Mouse (Mus musculus) induced T-regulatory cell, adult 2 months (primary cell): Measurements from ENCODE around the gene Prdm1.
A peak's percentile ranks its signal among the peaks of the same experiment; 100 is the strongest.

Experiments used
- DNase-seq: peaks from one replicate; pipeline ENCODE4 v3.0.0-alpha.2; 2012; ENCODE audit warnings: low read depth

Prdm1 gene

GRCm38 (mm10) chr10:44528291-44529082 lies at the start of gene Prdm1:
Prdm1 (minus strand) TSS chr10:44528501.
- peak; percentile 57 for DNase-seq

GRCm38 (mm10) chr10:44565971-44566370 lies 37.7 kb upstream of the Prdm1 start:
- no peak for DNase-seq

GRCm38 (mm10) chr10:44565109-44565508 lies 36.8 kb upstream of the Prdm1 start:
- DNase-seq = no peak

GRCm38 (mm10) chr10:44556845-44557244 lies 28.5 kb upstream of the Prdm1 start:
- no peak for DNase-seq

GRCm38 (mm10) chr10:44555317-44555716 lies 27.0 kb upstream of the Prdm1 start:
- DNase-seq = no peak

GRCm38 (mm10) chr10:44553648-44554047 lies 25.3 kb upstream of the Prdm1 start:
- no peak for DNase-seq

GRCm38 (mm10) chr10:44539033-44539578 lies 10.8 kb upstream of the Prdm1 start:
- peak; percentile 53 for DNase-seq

GRCm38 (mm10) chr10:44538137-44538536 lies 9.8 kb upstream of the Prdm1 start:
- DNase-seq = no peak

GRCm38 (mm10) chr10:44530067-44530360 lies 1.7 kb upstream of the Prdm1 start:
- no peak for DNase-seq

- DNase-seq = peak; percentile 94
Measured at GRCm38 (mm10) chr10:44529218-44530066, 1.1 kb upstream of the Prdm1 start.

GRCm38 (mm10) chr10:44527651-44528050 lies 650 bp downstream of the Prdm1 start:
- peak; percentile 52 for DNase-seq

GRCm38 (mm10) chr10:44526751-44527591 lies 1.3 kb downstream of the Prdm1 start:
- DNase-seq = peak; percentile 60

GRCm38 (mm10) chr10:44520189-44520588 lies 8.1 kb downstream of the Prdm1 start:
- no peak for DNase-seq

- no peak for DNase-seq
Measured at GRCm38 (mm10) chr10:44518631-44519030, 9.7 kb downstream of the Prdm1 start.

GRCm38 (mm10) chr10:44513108-44513507 lies 15.2 kb downstream of the Prdm1 start:
- DNase-seq = no peak

GRCm38 (mm10) chr10:44511029-44511428 lies 17.3 kb downstream of the Prdm1 start:
- DNase-seq = no peak

- DNase-seq = no peak
Measured at GRCm38 (mm10) chr10:44508649-44509048, 19.7 kb downstream of the Prdm1 start.

GRCm38 (mm10) chr10:44507984-44508383 lies 20.3 kb downstream of the Prdm1 start:
- DNase-seq = no peak

- DNase-seq = no peak
Measured at GRCm38 (mm10) chr10:44502891-44503290, 25.4 kb downstream of the Prdm1 start.

GRCm38 (mm10) chr10:44499897-44500519 lies 28.3 kb downstream of the Prdm1 start:
- no peak for DNase-seq

GRCm38 (mm10) chr10:44493818-44494492 lies 34.3 kb downstream of the Prdm1 start:
- no peak for DNase-seq
